Mouse (Mus musculus) c-Kit-positive CD71-positive TER-119-positive erythroid progenitor cells, embryonic 14.5 days (primary cell): ENCODE data around the gene Dnlz.
A peak's percentile ranks its signal among the peaks of the same experiment; 100 is the strongest.
"Not testable (repeated sequence)": the region's sequence is repeated elsewhere in the genome, so short reads cannot be mapped to it uniquely, and the experiment has no call there.

Experiments used
- DNase-seq: peaks from one replicate; pipeline ENCODE4 v3.0.0-alpha.2; 2013; ENCODE audit warnings: low spot score

The Dnlz gene

DNA sequence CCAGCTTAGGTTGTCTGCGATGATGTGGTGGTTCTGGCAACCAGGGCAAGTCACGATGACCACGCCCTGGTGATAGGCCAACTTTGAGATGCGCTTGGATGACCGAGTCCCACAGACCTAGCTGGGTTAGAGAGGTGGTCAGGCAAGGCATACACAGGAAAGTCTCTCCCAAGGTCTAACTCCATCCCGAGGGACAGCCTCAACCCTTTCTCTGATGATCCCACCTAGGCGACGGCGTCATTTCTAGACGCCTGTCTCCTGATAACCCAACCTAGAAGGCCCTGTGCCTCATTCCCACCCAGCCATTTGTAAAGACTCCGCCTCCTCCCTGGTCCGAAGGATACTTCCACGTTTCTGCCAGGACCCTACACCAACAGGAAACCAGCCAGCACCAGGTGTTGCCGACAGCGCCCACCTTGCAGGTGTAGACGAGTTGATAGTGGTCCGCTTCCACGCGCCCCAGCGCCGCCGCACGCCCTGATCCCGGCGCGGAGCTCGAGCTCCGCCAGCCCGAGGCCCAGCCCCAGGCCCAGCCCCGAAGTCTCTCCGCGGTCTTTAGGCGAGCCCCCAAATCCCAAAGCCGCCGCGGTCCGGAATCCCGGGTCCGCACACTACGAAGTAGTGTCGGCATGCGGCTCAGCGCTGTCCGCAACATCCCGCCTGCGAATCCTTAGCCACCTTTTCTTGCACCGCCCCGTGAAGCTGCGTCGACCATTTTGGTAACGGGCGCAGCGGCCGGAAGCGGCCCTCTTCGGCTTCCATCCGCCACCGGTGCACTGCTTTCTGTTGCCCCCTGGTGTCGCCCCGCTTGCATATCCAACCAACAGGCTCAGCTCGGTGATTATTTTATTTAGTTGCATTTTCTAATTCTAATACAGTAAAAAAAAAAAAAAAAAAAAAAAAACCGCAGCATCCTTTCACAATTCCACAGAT is at the start of gene Dnlz:
Gene Dnlz, minus strand, starts transcription at position 753 of the 933 bp plus-strand sequence.
- peak; percentile 87 for DNase-seq

GRCm38 (mm10) chr2:26401023-26401422 is 49.1 kb upstream of the Dnlz start:
- no peak for DNase-seq

DNA sequence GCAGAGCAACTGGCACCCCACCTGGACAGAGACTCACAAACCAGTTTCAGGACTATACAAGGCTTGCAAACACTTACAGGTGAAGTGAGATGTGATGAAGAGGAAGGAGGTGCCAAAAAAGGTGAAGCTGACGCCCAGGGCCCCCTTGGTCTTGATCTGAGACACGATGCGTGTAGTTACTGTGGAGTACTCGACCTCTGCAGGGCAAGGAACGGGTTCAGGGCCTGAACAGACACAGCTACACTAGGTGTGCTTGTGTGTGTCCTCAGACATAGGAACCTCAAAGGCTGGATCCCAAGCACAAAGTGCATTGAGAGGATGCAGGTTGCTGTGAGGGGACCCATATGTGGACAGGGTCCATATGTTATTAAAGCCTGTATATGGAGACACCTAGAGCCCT is 48.4 kb upstream of the Dnlz start:
- DNase-seq = no peak

DNA sequence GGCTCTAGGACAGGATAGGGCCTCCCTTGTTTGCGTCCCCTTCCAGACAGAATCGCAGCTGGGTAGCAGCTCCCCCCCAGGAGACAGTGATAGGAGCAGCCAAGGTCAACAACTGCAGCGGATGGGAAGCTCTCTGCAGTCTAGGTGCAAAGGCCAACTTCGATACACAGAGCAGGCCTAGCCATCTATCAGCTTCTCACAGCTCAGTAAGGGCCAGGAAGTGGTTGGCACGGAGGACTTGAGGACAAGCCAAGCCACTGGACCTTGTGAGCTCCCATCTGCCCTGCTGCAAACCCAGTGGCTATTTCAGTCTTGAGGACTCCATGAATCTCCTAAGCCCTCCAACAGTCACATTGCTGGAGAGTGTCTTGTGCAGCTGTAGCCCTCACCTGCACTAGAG is 47.7 kb upstream of the Dnlz start:
- DNase-seq = no peak

DNA sequence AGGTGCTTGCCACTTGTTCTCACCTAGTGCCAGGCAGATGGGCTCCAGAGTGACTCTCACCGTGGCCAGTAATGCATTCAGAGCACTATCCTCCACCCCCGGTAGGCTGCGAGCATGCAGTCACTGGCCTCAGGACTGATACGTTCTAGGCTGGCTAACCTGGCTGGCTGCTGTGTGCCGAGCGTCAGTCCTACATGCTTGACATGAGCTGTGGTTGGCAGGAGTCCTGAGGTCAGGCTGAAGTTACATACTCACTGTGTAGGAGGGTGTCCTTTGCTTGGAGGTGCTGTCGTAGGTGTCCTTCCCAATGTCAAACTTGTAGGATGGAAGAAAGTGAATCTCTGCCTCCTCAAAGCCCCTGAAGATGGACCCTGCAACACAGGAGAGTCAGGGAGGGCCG is 47.1 kb upstream of the Dnlz start:
- DNase-seq = no peak

DNA sequence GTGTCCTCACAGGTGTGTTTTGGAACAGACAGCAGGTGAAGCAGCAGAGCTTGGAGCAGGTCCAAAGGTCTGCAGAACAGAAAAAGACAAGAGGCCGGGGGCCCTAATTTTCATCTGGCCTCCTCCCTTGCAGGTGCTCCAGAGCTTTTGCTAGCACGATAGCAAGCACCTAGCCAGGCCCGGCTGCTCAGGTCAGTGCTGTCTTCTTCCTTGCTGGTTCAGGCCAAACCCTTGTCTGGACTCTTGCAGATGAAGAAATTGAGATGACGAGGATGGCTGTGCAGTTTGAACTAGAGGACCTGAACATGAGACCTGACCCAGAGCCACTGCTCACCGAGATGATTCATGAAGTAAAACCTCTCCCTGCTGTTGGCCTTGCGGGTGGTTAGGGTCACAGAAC is 39.7 kb upstream of the Dnlz start:
- DNase-seq = no peak

GRCm38 (mm10) chr2:26390954-26391353 is 39.0 kb upstream of the Dnlz start:
- DNase-seq = no peak

- peak; percentile 75 for DNase-seq
Measured at GRCm38 (mm10) chr2:26389154-26389690, 37.3 kb upstream of the Dnlz start, which contains the start of the genes Entr1 and Pmpca. Gene Entr1 (minus strand): TSS chr2:26389316. Gene Pmpca (plus strand): TSS chr2:26389339.

GRCm38 (mm10) chr2:26388682-26389153 is 36.8 kb upstream of the Dnlz start:
- DNase-seq = peak; percentile 12

DNA sequence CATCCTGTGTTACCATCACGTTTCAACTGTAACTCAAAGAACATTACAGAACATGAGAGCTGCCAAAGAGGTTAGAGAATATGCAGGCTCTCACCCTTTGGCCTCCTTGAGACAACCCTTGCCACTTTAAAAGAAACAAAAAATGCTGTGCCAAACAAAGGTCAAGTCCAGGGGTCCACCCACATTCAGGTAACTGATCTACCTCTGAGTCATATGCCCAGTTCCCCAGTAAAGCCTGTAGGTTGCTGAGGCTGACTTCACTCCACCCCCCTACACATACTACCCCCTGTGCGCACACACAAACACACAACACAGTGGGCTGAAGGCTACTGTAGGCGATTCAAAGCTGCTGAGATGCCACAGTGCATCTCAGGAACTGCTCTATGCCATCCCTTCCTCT is 35.8 kb upstream of the Dnlz start:
- DNase-seq = no peak

- DNase-seq = not testable (repeated sequence)
Measured at GRCm38 (mm10) chr2:26380871-26381270, 29.0 kb upstream of the Dnlz start.

- DNase-seq = peak; percentile 77
Measured at GRCm38 (mm10) chr2:26380131-26380771, 28.3 kb upstream of the Dnlz start, which contains the start of gene Snapc4. Gene Snapc4 (minus strand): TSS chr2:26380653.

DNA sequence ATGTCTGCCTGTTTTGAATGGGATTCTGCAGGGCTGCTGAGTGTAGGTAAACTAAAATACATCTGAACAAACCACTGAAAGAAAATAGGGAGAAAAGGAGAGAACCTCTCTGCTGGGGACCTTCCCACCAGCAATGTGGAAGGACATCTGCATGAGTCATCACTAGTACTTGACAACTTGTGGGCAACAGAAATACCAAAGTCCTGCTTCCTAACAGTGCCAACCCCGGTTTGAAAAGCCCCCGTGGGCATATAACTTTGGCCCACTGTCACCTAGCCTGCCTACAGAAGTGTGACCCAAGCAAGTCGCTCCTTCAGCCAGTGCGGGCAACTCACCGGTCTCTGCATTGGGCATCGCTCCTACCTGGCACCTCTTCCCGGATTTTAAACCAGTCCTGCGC is 20.5 kb upstream of the Dnlz start:
- no peak for DNase-seq

- no peak for DNase-seq
Measured at GRCm38 (mm10) chr2:26368572-26368971, 16.7 kb upstream of the Dnlz start.

DNA sequence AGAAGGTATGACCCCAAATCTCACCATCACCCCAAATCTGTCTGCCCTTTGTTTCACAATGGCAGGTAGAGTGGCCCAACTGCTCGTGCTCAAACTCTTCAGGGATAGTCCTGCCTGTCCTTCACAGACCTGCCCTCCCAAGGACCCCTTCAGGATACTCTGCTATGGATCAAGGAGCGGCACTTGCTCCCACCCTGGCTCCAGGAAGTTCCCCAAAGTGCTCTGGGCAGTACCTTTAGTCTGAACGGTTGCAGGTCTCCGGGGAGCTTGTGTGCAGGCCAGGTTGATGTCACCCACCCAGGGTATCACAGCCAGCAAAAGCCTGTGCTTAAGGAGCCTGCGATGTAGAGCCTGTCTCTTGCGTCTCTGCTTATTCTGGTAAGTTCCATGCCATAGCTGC is 16.0 kb upstream of the Dnlz start:
- no peak for DNase-seq

DNA sequence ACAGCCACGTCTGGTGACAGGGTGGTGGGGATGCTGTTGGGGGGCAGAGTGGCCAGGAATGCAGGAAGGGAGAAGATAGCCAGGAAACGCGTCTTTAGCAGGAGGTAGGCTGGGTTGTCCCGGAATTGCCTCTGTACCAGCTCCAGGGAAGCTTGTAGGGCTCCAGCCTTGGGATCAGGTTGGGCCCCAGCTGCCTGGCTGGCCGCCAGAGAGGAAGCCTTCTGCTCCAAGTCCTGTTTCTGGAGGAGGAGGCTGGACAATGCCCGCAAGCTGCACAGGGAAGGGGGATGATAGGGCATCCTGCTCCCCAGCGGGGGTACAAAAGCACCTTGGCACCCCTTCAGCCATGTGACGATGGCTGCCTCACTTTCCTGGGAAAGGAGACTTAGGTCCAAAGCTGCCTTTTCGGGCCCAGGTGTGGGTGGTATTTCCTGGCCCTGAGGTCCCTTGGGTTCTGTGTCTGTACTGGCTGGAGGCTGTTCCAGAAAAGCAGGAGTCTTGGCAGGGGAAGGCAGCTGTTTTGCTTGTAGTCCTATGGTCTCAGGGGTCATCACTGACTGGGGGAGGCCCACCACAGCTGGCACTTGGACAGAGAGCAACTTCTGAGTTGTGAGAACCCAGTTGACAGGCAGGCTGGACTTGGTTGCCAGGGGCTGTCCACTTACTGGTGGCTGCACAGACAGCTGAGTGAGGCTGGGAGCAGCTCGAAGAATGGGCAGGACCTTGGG is 13.0 kb upstream of the Dnlz start:
- DNase-seq = no peak

DNA sequence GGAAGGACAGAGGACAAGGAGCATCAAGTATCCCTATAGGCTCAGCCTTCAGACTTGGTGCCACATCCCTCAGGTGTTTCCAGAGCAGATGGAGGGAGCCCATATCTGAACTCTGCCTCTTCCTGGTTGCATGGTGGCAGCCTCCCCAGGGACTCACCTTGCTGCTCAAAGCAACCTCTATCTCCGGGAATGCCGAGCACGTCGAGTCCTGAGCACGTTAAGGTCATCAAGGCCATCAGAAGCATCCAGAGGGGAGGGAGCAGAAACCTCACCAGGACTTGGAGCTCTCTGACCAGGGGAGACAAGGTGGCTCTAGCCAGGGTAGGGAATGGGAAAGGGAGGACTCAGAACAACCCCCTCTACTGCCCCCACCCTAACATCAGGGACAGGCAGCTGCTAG is 11.6 kb upstream of the Dnlz start:
- no peak for DNase-seq

- DNase-seq = no peak
Measured at GRCm38 (mm10) chr2:26362991-26363390, 11.1 kb upstream of the Dnlz start.

GRCm38 (mm10) chr2:26360772-26361171 is 8.9 kb upstream of the Dnlz start, which contains the start of gene Card9:
Gene Card9 (minus strand): TSS chr2:26360918.
- no peak for DNase-seq

DNA sequence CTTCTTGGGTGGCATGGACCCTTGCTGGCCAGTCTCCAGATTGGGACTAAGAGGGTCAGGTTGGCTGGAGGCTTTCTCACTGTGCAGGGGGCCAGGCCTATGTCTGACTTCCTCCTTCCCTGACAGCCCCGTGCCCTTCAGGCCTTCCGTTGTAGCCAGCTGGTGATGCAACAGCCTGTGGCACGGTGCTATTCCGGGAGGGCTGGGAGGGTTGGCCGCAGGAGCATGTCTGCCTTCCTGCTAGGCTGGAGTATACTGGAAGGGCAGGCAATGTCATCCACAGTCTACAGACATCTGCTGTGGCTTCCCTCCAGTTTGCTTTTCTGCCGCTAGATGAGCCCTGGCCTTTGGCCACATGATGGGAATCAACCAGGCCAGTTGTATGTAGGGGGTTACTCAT is 8.1 kb upstream of the Dnlz start:
- DNase-seq = no peak

GRCm38 (mm10) chr2:26358667-26359320 is 6.9 kb upstream of the Dnlz start:
- DNase-seq = no peak
